Mouse (Mus musculus) monocyte, adult 5-6 weeks (primary cell): Measurements from ENCODE around the gene Col18a1. TPM values are rescaled to one million over a fixed set of nuclear protein-coding genes. Genes with fewer than 3 reads are reported as not detected.
"Not testable (repeated sequence)": the region's sequence is repeated elsewhere in the genome, so short reads cannot be mapped to it uniquely, and the experiment has no call there.

ENCODE experiments used
- ATAC-seq: fragments of 153-309, 156-312 bp; replicated peaks from 2 replicates; pipeline ENCODE4 v1.8.0; 2017; ENCODE audit warnings: mild to moderate bottlenecking; ENCODE audit not compliant: low TSS enrichment, insufficient number of reproducible peaks, severe bottlenecking, poor library complexity, low FRiP score
- total RNA-seq: library from RNA; stranded (forward); fragments of 200-1000, 200-491, 200-594 nt; gene quantifications from 3 replicates; pipeline ENCODE4 v1.2.3, GENCODE M21; 2017

The Col18a1 gene
- total RNA-seq, 1 experiment from 2014 or later: not detected

GRCm38 (mm10) chr10:77146901-77147463 is 19.4 kb downstream of the Col18a1 start:
- ATAC-seq: no peak

DNA sequence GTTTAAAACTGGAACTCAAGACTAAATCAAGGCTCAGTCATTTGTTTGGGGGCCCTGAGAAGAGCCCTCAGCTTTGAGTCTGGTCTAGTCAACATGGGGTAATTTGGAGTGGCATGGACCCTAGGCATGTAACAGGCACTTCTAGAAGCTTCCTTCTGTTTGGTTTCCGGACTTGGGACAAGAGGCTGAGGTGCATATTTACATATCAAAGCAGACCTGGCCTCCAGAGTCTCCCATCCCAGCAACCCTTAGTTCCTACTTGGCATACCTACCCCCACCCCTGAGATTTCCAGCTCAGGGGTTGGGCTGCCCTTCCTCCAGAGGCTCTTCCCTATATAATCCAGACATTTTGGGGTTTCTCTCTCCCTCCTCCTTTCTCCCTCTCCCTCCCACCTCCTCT is 20.4 kb downstream of the Col18a1 start:
- no peak for ATAC-seq

DNA sequence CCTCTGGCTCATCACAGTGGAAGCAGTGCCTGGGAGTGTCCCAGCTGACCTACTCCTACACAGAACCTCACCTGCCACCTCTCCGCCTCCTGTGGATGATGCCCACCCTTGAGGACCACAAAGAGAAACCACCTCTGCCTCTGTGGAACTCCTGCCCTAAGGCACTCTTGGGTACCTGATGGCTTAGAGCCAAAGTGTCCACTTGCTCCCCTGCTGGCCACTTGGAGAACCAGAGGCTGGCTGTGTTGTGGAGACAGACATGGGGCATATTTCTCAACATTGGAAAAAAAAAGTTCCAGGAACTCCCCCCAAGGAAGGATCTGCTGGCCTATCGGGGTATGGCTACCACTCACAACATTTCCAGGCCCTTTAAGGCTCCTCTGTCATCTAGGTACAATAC is 22.0 kb downstream of the Col18a1 start:
- ATAC-seq: no peak

GRCm38 (mm10) chr10:77142328-77142727 is 24.0 kb downstream of the Col18a1 start:
- ATAC-seq: no peak

GRCm38 (mm10) chr10:77138304-77138703 is 28.0 kb downstream of the Col18a1 start:
- no peak for ATAC-seq

DNA sequence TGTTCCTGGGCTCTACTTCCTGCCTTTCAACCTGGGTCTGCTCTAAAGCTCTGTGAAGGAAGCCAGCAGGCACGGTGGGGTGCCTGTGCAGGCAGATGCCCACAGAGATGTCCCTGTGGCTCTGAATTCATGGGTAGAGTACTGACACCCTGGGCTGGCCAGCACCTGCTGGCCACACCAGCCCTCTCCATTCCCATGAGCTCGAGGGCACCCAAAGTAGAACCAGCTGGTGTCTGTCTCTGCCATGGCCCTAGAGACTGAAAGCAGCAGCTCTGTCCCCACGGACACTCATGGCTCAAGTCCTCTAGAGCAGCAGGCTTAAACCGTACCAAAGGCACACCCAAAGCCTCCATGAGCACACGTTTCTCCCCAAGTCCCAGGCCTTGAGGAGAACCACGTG is 30.1 kb downstream of the Col18a1 start:
- no peak for ATAC-seq

DNA sequence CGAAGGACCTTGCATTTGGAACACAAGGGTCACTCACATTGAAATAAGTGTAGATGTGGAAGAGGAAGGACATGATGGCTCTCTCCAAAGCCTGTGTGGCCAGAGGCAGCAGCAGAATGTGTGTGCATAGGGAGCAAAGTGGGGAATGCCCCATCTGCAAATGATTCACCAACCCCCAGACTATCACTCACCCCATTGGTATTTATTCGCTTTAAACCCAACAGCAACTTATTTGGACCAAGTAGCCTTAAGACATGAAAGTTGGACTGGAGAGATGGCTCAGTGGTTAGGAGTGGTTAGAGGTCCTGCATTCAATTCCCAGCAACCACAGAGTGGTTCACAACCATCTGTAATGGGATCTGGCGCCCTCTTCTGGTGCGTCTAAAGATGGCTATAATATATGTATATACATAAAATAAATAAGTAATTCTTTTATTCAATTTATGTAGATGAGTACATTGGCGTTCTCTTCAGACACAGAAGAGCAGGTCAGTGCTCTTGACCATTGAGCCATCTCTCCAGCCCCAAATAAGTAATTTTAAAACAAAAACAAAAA is 31.0 kb downstream of the Col18a1 start:
- ATAC-seq: no peak

DNA sequence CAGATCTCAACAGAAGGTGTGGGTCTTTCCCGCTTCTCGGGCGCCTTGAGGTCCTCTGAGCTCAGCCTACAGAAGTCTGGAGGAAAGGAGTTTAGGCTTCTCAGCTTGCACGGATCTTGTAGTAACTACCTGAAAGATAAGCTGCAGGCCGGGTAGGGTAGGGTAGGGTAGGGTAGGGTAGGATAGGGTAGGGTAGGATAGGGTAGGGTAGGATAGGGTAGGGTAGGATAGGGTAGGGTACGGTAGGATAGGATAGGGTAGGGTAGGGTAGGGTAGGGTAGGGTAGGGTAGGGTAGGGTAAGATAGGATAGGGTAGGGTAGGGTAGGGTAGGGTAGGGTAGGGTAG is 31.6 kb downstream of the Col18a1 start:
- ATAC-seq: not testable (repeated sequence)

DNA sequence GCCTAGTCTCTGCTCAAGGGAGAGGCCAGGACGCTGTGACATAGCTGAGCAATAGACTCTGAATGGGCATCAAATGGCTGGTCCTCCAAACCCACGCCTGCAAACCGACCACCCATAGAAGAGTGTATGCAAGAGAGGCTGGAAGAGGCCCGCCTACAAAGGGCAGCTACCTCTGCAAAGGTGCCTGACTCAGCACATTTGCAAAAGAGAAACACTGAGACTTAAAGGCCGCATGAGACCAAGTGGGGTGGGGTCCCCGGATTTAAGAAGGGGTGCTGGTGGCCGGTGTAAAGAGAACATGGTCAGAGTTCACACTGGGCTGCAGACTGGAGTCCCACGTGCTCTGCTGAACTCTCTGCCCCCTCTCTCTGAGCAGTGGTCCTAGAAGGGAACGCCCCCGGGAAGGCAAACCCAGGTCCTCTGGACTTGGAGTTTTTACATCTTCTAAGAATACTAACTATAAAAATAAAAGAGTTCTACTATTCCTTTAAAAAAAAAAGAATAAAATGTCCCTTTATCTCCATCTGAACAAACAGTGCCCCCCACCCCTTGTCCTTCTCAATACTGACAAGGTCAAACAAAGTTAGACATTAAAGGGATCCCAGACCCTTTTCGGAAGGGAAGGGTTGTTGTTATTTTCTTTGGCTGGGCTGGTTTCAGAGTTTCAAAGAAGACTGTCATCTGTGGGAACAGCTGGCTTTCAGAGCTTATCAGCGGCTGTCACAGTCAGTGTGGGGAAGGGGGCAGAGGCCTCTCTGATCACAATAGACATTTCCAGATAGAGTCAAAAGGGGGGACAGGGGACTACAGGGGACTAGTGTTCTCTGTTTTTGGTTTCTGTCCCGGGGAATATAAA is 32.2 kb downstream of the Col18a1 start:
- ATAC-seq: no peak

DNA sequence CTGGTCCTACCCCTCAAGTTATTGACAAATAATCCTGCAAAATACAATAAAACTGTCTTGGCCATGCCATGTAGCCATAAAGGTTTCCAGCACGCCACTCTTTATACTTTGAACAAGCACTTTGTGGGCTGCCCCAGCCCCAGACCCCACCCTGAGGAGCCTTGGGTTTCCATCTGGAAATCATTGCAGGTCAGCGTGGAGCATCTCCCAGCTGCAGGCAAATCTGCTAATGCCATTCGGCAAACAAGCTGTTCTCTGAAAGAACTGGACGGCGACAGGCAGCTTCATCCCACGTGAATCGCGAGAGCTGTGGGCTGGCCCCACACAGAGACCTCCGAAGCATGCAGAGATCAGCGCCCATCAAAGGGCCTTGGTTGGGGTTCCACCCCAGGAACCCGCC is 34.2 kb downstream of the Col18a1 start:
- no peak for ATAC-seq

GRCm38 (mm10) chr10:77131536-77131935 is 34.8 kb downstream of the Col18a1 start:
- no peak for ATAC-seq

DNA sequence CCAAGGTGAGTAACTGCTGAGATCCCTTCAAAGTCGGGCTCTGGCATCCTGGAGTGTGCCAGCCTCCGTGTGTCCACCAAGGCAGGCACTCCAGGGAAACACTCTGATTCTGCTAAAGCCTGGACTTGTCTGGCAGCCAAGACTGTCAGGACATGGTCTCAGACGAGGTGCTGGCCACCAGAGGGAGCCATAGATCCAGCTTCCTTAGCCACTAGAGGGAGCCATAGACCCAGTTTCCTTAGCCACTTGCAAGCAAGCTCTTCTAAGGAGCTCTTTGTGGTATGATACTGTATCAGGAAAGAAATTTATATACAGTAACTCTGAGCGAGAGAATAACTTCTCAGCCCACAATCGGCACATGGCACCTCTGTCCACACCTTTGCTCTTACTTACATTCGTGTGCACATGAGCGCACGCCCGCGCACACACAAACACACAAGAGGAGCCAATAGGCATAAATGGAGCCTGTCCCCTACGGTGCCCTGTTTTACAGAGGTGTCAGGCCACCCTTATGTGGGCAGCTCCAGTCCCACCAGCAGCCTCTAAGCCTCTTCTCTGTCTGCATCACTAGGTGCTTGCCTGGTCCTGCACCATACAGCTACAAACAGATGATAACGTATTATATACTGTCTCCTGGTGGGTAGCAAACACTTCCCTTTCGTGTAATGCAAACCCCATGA is 35.6 kb downstream of the Col18a1 start:
- peak; percentile 79 for ATAC-seq

GRCm38 (mm10) chr10:77129637-77130410 is 36.5 kb downstream of the Col18a1 start:
- ATAC-seq: no peak

GRCm38 (mm10) chr10:77127926-77128325 is 38.4 kb downstream of the Col18a1 start:
- no peak for ATAC-seq

DNA sequence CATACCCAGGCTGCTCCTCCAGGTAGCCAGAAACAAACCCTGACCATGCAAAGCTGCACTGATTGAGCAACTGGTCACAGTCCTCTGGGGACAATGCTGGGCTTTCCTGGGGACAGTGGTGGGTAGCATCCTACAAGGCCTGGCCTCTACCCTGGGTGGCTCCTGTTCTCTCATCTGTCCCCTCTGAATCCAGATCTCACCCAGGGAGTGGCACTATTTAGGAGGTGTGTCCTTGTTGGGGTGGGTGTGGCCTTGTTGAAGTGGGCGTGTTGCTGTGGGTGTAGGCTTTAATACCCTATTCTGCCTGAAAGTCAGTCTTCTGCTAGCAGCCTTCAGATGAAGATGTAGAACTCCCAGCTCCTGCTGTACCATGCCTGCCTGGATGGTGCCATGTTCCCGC is 39.8 kb downstream of the Col18a1 start:
- ATAC-seq: no peak

- no peak for ATAC-seq
These were observed 41.1 kb downstream of the Col18a1 start for GRCm38 (mm10) chr10:77125078-77125731.

DNA sequence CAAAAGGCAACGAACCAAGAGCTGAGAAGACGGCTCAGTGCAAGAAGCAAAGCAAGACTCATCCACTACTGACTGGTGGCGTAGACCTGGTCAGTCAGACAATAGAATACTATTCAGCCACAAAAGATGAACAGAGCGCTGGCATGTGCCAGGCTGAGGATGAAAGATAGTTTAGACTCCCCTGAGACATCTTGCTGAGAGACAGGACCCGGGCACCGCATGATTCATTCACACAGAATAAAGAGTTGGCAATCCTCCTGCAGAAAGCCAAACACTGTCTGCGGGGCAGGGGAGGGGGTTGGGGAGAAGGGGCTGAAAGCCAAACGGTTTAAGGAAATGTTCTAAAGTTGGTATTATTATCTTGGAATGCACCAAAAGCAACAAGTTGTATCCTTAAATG is 42.4 kb downstream of the Col18a1 start:
- ATAC-seq: no peak

- no peak for ATAC-seq
These were observed 44.9 kb downstream of the Col18a1 start for GRCm38 (mm10) chr10:77121287-77122022.
